Mouse (Mus musculus): ENCODE results near the gene Zmym1. TPM values are rescaled to one million over a fixed set of nuclear protein-coding genes. Genes with fewer than 3 reads are reported as not detected.

Gene Zmym1
- polyA plus RNA-seq, 1 experiment from 2014 or later, result 28.2 TPM

Other genes starting within 250 kb of the Zmym1 start
- gene Zmym4, start 93.0 kb downstream of the Zmym1 start, polyA plus RNA-seq (2016; fragmentation: Nextera tagmentation; extraction: Ambion mirVana), result 42.7 and 43.5 TPM in 2 replicates
- 176 and 217 TPM in 2 replicates for gene Sfpq, start 39.8 kb downstream of the Zmym1 start, polyA plus RNA-seq (2016; fragmentation: Nextera tagmentation; extraction: Ambion mirVana)
- gene Zmym6, start 16.2 kb upstream of the Zmym1 start, polyA plus RNA-seq (2016; fragmentation: Nextera tagmentation; extraction: Ambion mirVana), result 40.3 and 42.5 TPM in 2 replicates
- 16.8 and 18.0 TPM in 2 replicates for gene Tmem35b, start 62.5 kb upstream of the Zmym1 start, polyA plus RNA-seq (2016; fragmentation: Nextera tagmentation; extraction: Ambion mirVana)
- gene Dlgap3, start 108.1 kb upstream of the Zmym1 start, polyA plus RNA-seq (2016; fragmentation: Nextera tagmentation; extraction: Ambion mirVana), result 8.2 and 8.3 TPM in 2 replicates
- gene Smim12, start 182.6 kb upstream of the Zmym1 start, polyA plus RNA-seq (2016; fragmentation: Nextera tagmentation; extraction: Ambion mirVana), result 41.7 and 50.3 TPM in 2 replicates

Data from midbrain, embryonic 12.5 days (tissue).